ENCODE assay signal across 8 mouse cellular contexts in genomic region chr1:93755291-93755610, GRCm38 (mm10). TPM values are rescaled to one million over a fixed set of nuclear protein-coding genes. Genes with fewer than 3 reads are reported as not detected.
DNase-seq lines count a peak whose midpoint lies in the region; ATAC-seq and TF ChIP-seq lines count a peak whose summit lies in the region.

No protein-coding gene starts in this region.

- no peaks in the 10 kb centered on the region for H3K9me3 ChIP-seq in G1E (replicated peaks)
- no peaks in the 10 kb centered on the region for H3K9me3 ChIP-seq in hindbrain, embryonic 10.5 days
- H3K9me3 ChIP-seq in midbrain, embryonic 11.5 days (ENCODE audit: control insufficient read depth, low read length): no peaks in the 10 kb centered on the region

- H3K27me3 ChIP-seq in kidney, adult 2 months (replicated peaks; ENCODE audit: control insufficient read depth, insufficient read depth, low read length): no peaks in the 10 kb centered on the region
- no peaks in the 10 kb centered on the region for H3K27me3 ChIP-seq in G1E (ENCODE audit: insufficient read depth, low read length)
- no peaks in the 10 kb centered on the region for H3K27me3 ChIP-seq in hindbrain, embryonic 10.5 days (ENCODE audit: insufficient read depth, poor library complexity, severe bottlenecking)
- H3K27me3 ChIP-seq in midbrain, embryonic 11.5 days (ENCODE audit: control insufficient read depth, insufficient read depth, low read length): no peaks in the 10 kb centered on the region

- DNase-seq in kidney, adult 2 months: no peak
- DNase-seq in kidney, adult 8-10 months: no peak
- peak; percentile 40 for DNase-seq in G1E (ENCODE audit: low spot score)
- DNase-seq in hindbrain, embryonic 10.5 days (ENCODE audit: low spot score): no peak
- DNase-seq in midbrain, embryonic 11.5 days (ENCODE audit: low spot score, missing footprints): no peak
- DNase-seq in adrenal gland, adult (ENCODE audit: inconsistent age in 2 of 2, low spot score in 1 of 2): no peak
- no peak for DNase-seq in c-Kit-positive CD71-positive TER-119-positive erythroid progenitor cells, embryonic 14.5 days (ENCODE audit: low spot score)
- no peak for DNase-seq in gastrocnemius, postnatal 36 days

- no peak for TF ChIP-seq POLR2A in kidney, adult 2 months (IDR thresholded peaks at IDR 0.05; ENCODE audit: low read depth, low read length)

- no peaks in the 10 kb centered on the region; the same call in 1 of the 2 replicates for H3K36me3 ChIP-seq in kidney, adult 2 months (ENCODE audit: control insufficient read depth, insufficient read depth, low read length)
- H3K36me3 ChIP-seq in G1E (replicated peaks): peaks cover 42% of the 10 kb centered on the region
- H3K36me3 ChIP-seq in hindbrain, embryonic 10.5 days: peaks cover 6% of the 10 kb centered on the region
- no peaks in the 10 kb centered on the region; the same call in 1 of the 2 replicates for H3K36me3 ChIP-seq in midbrain, embryonic 11.5 days (ENCODE audit: control insufficient read depth, insufficient read depth, low read length)

- H3K27ac ChIP-seq in kidney, adult 2 months (ENCODE audit: insufficient read depth, low read depth, low read length): 0 out of 2 replicates have a peak overlapping the region, but pooled peaks have one; percentile 0
- peak overlapping the region; percentile 94 for H3K27ac ChIP-seq in hindbrain, embryonic 10.5 days
- H3K27ac ChIP-seq in midbrain, embryonic 11.5 days (ENCODE audit: low read depth, low read length): peak overlapping the region; percentile 84

- peaks cover 8% of the 10 kb centered on the region; the same call in 1 of the 2 replicates for H3K4me1 ChIP-seq in kidney, adult 2 months (ENCODE audit: control insufficient read depth, insufficient read depth, low read length)
- H3K4me1 ChIP-seq in G1E (ENCODE audit: insufficient read depth, low read depth, low read length): peaks cover 55% of the 10 kb centered on the region
- peaks cover 23% of the 10 kb centered on the region for H3K4me1 ChIP-seq in hindbrain, embryonic 10.5 days (replicated peaks)
- peaks cover 12% of the 10 kb centered on the region for H3K4me1 ChIP-seq in midbrain, embryonic 11.5 days (ENCODE audit: control insufficient read depth, insufficient read depth, low read length)

- WGBS in kidney, adult 2 months: under 1% methylated on average over 13 of the region's 13 CpGs
- WGBS in hindbrain, embryonic 10.5 days: under 1% methylated on average over 13 of the region's 13 CpGs
- WGBS in midbrain, embryonic 11.5 days: 1% methylated on average over 13 of the region's 13 CpGs

- peak overlapping the region; percentile 80 for H3K4me3 ChIP-seq in kidney, adult 2 months (ENCODE audit: insufficient read depth, low read depth, low read length)
- peak overlapping the region; percentile 86 for H3K4me3 ChIP-seq in G1E (ENCODE audit: low read depth, low read length)
- peak overlapping the region; percentile 97 for H3K4me3 ChIP-seq in hindbrain, embryonic 10.5 days
- H3K4me3 ChIP-seq in midbrain, embryonic 11.5 days (ENCODE audit: low read depth, low read length): peak overlapping the region; percentile 94

- H3K4me2 ChIP-seq in midbrain, embryonic 11.5 days: peak overlapping the region; percentile 91

- intact Hi-C loops in gastrocnemius, postnatal 36 days (cut with DNase I): no loop called here

- ATAC-seq in G1E (ENCODE audit: extremely low read depth, insufficient number of reproducible peaks, low FRiP score, poor library complexity, severe bottlenecking): no peak
- ATAC-seq in midbrain, embryonic 11.5 days (ENCODE audit: low FRiP score): no peak

- TF ChIP-seq CTCF in kidney, adult 2 months (conservative IDR thresholded peaks at IDR 0.05; ENCODE audit: insufficient read depth, insufficient read length, low read depth, low read length): no peak
- no peak for TF ChIP-seq CTCF in G1E (IDR thresholded peaks at IDR 0.05; ENCODE audit: low read depth, low read length)

- peak overlapping the region; percentile 88 for H3K9ac ChIP-seq in midbrain, embryonic 11.5 days (ENCODE audit: low read length)

RNA-seq across cellular contexts. Expression of gene Thap4, which starts 0.6 kb away (rescaled TPM):
- polyA plus RNA-seq in kidney, adult 2 months (2012; rRNA removed): 181 and 226 TPM in 2 replicates
- total RNA-seq in G1E (2014; fragmentation: Nextera tagmentation): 30.3 and 39.4 TPM in 2 replicates
- 27.9 and 31.2 TPM in 2 replicates for total RNA-seq in G1E (2017)
- polyA plus RNA-seq in G1E (2012): 60.1 and 71.1 TPM in 2 replicates
- 40.7 and 48.8 TPM in 2 replicates for polyA plus RNA-seq in hindbrain, embryonic 10.5 days (2016; fragmentation: Nextera tagmentation; extraction: Ambion mirVana)
- 37.5 and 39.8 TPM in 2 replicates for polyA plus RNA-seq in midbrain, embryonic 11.5 days (2014; fragmentation: Nextera tagmentation; extraction: Ambion mirVana)
- 10 to 100 TPM; 61.0 to 65.6 TPM for total RNA-seq in gastrocnemius, postnatal 36 days (2021)

RNA-seq across cellular contexts. Expression of gene Atg4b, which starts 4.0 kb away (rescaled TPM):
- 43.7 and 46.3 TPM in 2 replicates for polyA plus RNA-seq in kidney, adult 2 months (2012; rRNA removed)
- total RNA-seq in G1E (2014; fragmentation: Nextera tagmentation) (78.9 and 82.2 TPM in 2 replicates), G1E (2017) (82.0 and 91.0 TPM in 2 replicates)
- polyA plus RNA-seq in G1E (2012): 4.4 and 6.9 TPM in 2 replicates
- 83.7 and 103 TPM in 2 replicates for polyA plus RNA-seq in hindbrain, embryonic 10.5 days (2016; fragmentation: Nextera tagmentation; extraction: Ambion mirVana)
- polyA plus RNA-seq in midbrain, embryonic 11.5 days (2014; fragmentation: Nextera tagmentation; extraction: Ambion mirVana): 94.2 and 103 TPM in 2 replicates
- total RNA-seq in gastrocnemius, postnatal 36 days (2021): 10 to 100 TPM; 27.0 to 28.5 TPM

RNA-seq across cellular contexts. Expression of gene Dtymk, which starts 46.5 kb away (rescaled TPM):
- polyA plus RNA-seq in kidney, adult 2 months (2012; rRNA removed): 34.7 and 36.7 TPM in 2 replicates
- total RNA-seq in G1E (2014; fragmentation: Nextera tagmentation) (291 and 319 TPM in 2 replicates), G1E (2017) (414 and 485 TPM in 2 replicates)
- 129 and 148 TPM in 2 replicates for polyA plus RNA-seq in G1E (2012)
- 228 and 263 TPM in 2 replicates for polyA plus RNA-seq in hindbrain, embryonic 10.5 days (2016; fragmentation: Nextera tagmentation; extraction: Ambion mirVana)
- 229 and 230 TPM in 2 replicates for polyA plus RNA-seq in midbrain, embryonic 11.5 days (2014; fragmentation: Nextera tagmentation; extraction: Ambion mirVana)
- total RNA-seq in gastrocnemius, postnatal 36 days (2021): 10 to 100 TPM; 14.0 to 15.1 TPM

RNA-seq across cellular contexts. Expression of gene Ing5, which starts 48.5 kb away (rescaled TPM):
- polyA plus RNA-seq in kidney, adult 2 months (2012; rRNA removed): 6.0 and 6.4 TPM in 2 replicates
- total RNA-seq in G1E (2014; fragmentation: Nextera tagmentation): 21.4 and 43.3 TPM in 2 replicates
- 32.0 and 41.4 TPM in 2 replicates for total RNA-seq in G1E (2017)
- polyA plus RNA-seq in G1E (2012): 1.6 and 3.4 TPM in 2 replicates
- polyA plus RNA-seq in hindbrain, embryonic 10.5 days (2016; fragmentation: Nextera tagmentation; extraction: Ambion mirVana): 17.4 and 24.4 TPM in 2 replicates
- polyA plus RNA-seq in midbrain, embryonic 11.5 days (2014; fragmentation: Nextera tagmentation; extraction: Ambion mirVana): 16.4 and 17.8 TPM in 2 replicates
- 1 to 10 TPM; 3.0 to 4.2 TPM for total RNA-seq in gastrocnemius, postnatal 36 days (2021)

Comparison
In these comparisons a context has a peak if more than half of its experiments do, and no peak if none do; other contexts are left out.
1. H3K27ac ChIP-seq: peak in every context shown above with its lines; median percentile 94 in hindbrain, embryonic 10.5 days; 84 in midbrain, embryonic 11.5 days; 0 in kidney, adult 2 months.